Mouse (Mus musculus): ENCODE measurements around the gene Grm4.

The Grm4 gene

GRCm38 (mm10) chr17:27442538-27443113 is 78.6 kb downstream of the Grm4 start:
- DNase-seq (ENCODE audit: low spot score): no peak

- DNase-seq (ENCODE audit: low spot score): no peak
Observed at GRCm38 (mm10) chr17:27441778-27442177, 79.4 kb downstream of the Grm4 start.

- DNase-seq (ENCODE audit: low spot score): no peak
Observed at GRCm38 (mm10) chr17:27435799-27436198, 85.4 kb downstream of the Grm4 start.

- DNase-seq (ENCODE audit: low spot score): no peak
Observed at GRCm38 (mm10) chr17:27435225-27435624, 86.0 kb downstream of the Grm4 start.

- DNase-seq (ENCODE audit: low spot score): no peak
Observed at GRCm38 (mm10) chr17:27434066-27434465, 87.1 kb downstream of the Grm4 start.

GRCm38 (mm10) chr17:27433179-27433680 is 88.0 kb downstream of the Grm4 start:
- DNase-seq (ENCODE audit: low spot score): no peak

- no peak for DNase-seq (ENCODE audit: low spot score)
Observed at GRCm38 (mm10) chr17:27432145-27432650, 89.0 kb downstream of the Grm4 start.

- DNase-seq (ENCODE audit: low spot score): no peak
Observed at GRCm38 (mm10) chr17:27431049-27431839, 90.0 kb downstream of the Grm4 start.

- no peak for DNase-seq (ENCODE audit: low spot score)
Observed at GRCm38 (mm10) chr17:27429757-27430156, 91.4 kb downstream of the Grm4 start.

GRCm38 (mm10) chr17:27425016-27425415 is 96.2 kb downstream of the Grm4 start:
- DNase-seq (ENCODE audit: low spot score): no peak

- no peak for DNase-seq (ENCODE audit: low spot score)
Observed at GRCm38 (mm10) chr17:27424356-27424755, 96.8 kb downstream of the Grm4 start.

- DNase-seq (ENCODE audit: low spot score): no peak
Observed at GRCm38 (mm10) chr17:27422726-27423381, 98.3 kb downstream of the Grm4 start.

- DNase-seq (ENCODE audit: low spot score): no peak
Observed at GRCm38 (mm10) chr17:27422371-27422725, 98.9 kb downstream of the Grm4 start.

GRCm38 (mm10) chr17:27421837-27422236 is 99.4 kb downstream of the Grm4 start:
- no peak for DNase-seq (ENCODE audit: low spot score)

- no peak for DNase-seq (ENCODE audit: low spot score)
Observed at GRCm38 (mm10) chr17:27409006-27409405, 112.2 kb downstream of the Grm4 start.

- DNase-seq (ENCODE audit: low spot score): no peak
Observed at GRCm38 (mm10) chr17:27408531-27408930, 112.7 kb downstream of the Grm4 start.

- no peak for DNase-seq (ENCODE audit: low spot score)
Observed at GRCm38 (mm10) chr17:27406956-27407355, 114.2 kb downstream of the Grm4 start.

- no peak for DNase-seq (ENCODE audit: low spot score)
Observed at GRCm38 (mm10) chr17:27405376-27406024, 115.7 kb downstream of the Grm4 start.

GRCm38 (mm10) chr17:27401200-27401599 is 120.0 kb downstream of the Grm4 start:
- DNase-seq (ENCODE audit: low spot score): no peak

- no peak for DNase-seq (ENCODE audit: low spot score)
Observed at GRCm38 (mm10) chr17:27393931-27394330, 127.3 kb downstream of the Grm4 start.

GRCm38 (mm10) chr17:27393432-27393831 is 127.8 kb downstream of the Grm4 start:
- DNase-seq (ENCODE audit: low spot score): no peak

- DNase-seq (ENCODE audit: low spot score): no peak
Observed at GRCm38 (mm10) chr17:27392918-27393317, 128.3 kb downstream of the Grm4 start.
